Mouse (Mus musculus) ovary, postnatal 14 days (tissue): ENCODE measurements around the gene Xpnpep1.

ENCODE experiments used
- DNase-seq: peaks from one replicate; pipeline ENCODE4 v3.0.0; 2022; ENCODE audit warnings: low spot score

The Xpnpep1 gene

DNA sequence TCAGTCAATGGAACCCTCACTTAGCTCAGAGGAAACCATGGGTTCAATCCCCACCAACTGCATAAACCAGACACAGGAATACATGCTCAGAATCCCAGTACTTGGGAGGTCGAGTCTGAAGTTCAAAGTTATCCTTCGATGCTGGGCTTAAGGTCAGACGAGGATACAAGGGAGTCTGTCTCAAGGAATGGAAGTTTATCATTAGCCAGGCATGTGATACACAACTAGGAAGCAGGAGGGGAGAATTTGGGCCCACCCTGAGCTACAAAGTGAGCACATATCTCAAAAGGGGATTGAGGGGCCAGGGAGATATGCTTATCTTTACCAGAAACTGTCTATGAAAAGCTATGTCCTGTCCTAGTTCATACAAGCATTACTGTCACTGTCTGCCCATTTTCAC lies 7.4 kb downstream of the Xpnpep1 start:
- no peak for DNase-seq

DNA sequence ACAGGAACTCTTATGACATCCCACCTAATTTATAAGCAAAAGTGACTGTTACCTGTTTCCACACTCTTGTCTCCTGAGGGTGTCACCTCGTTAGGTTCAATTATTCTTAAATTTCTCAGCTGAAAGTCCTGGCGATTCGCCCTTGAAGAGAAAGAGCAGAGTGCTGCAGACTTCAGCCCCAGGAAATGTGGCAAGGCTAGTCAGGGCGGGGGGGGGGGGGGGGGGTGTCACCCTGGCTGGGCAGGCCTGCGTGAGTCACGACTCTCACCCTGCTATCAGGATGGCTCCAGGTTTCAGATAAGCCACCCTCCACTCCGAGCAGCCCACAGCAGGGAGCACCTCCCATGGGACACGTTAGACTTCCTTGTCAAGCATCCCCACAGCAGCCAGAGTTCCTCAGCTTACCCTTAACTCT lies 8.1 kb downstream of the Xpnpep1 start:
- no peak for DNase-seq

DNA sequence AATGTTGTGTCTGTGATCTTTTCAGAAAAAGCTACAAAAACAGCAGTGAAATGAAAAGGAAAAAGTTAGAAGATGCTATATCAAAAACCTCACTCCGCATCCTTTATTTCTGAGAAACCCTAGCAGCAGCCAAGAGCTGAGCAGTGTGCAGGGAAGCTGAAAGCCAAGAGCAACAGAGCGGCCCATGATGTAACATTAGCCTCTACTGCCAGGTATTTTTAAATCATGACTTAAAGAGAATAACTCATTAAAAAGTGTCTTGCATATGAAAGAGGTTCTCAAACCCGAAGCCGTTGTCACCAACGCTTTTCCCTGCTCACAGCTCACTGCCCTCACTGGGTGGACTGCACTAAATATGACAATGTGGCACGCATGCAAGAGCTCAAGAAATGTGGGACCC lies 9.7 kb downstream of the Xpnpep1 start:
- no peak for DNase-seq

DNA sequence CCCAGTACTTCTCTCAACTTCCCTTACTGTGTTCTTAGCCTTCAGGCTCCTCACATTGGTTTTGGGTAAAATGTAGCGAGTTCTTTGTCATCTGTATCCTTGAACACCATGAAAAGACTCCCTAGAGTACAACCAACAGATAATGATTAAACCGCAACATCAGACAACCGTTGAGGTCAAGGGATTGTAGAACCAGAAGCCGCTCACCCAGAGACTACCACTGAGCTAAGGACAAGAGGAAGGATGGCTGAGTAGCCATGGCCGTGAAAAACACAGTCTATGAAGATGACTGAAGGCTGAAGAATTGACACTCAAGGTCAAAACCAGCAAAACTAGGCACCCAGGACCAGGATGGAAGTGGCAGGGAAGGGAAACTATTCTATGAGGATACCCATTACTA lies 10.3 kb downstream of the Xpnpep1 start:
- no peak for DNase-seq

DNA sequence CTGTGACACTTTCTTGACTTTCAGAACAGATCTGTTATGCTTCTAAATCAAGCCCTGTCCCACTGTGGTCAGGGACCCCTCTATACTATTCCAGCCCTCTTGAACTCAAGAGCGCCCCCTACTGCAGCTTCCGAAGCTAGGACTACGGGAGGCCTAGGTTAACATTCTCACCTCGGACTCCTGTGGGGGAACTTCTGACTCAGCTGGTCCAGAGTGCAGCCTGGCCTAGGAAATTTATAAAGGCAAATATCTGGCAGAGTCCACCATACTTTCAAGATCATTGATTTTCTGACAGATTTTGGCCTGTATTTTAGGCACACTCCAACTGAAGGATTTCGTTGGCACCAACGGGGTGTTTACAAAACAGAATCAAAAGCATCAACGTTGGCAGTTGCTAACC lies 11.0 kb downstream of the Xpnpep1 start:
- no peak for DNase-seq

DNA sequence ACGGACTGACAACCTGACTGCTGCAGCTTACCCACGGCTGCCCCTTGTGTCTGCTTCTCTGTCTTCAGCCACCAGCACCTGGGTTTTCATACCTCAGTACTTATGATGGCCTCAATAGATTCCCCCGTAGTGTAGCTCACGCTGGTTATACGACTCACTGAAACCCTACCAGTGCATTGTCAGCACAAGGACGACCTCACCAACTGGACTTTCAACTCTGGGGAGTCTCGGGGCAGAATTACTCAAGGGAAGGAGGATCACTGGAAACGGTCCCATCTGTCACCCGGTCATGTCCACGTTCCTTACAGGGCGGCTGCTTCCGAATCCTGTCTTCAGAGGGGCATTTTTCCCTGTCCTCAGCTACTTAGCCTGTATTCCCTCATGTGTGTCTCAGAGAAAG lies 11.8 kb downstream of the Xpnpep1 start:
- no peak for DNase-seq

DNA sequence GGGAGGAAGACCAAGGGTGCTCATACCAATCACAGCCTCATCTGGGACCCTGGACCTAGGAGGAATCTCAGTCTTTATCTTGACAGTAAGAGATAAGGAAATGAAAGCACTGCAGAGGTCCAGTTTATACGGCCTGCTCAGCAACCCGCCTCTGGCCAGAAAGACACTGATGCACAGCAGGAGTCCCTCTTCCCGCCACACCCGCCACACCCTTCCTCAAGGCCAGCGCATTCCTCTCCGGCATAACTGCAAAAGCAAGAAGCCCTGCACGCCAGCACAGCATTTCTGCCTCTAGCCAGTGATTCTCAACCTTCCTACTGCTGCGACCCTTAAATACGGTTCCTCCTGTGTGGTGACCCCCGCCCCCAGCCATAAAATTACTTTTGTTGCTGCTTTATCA lies 16.8 kb downstream of the Xpnpep1 start:
- DNase-seq = no peak

DNA sequence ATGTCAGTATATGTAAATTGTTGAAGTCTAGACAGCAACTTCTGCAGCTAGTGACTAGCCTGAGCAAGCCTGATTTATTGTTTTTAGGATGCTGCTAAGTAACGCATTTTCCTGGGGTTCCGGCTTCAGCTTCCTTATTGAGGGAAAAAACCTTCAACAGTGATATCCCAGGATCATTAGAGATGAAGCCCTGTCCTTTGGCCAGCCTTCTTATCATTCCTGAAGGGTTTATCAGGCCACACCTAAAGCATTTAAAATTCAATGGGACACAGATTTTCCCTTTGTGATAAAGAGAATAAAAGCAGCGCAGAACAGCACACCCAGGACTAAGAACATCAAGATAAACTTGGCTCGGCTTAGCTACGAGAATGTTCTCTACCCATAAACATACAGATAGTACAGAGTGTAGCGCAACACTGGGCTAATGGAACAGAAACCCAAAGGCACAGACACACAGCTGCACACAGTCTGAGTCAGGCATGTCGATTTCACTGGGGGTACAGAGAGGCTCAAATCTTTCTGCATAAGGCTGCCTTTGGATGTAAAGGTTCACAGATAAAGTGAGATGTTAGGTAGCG lies 17.9 kb downstream of the Xpnpep1 start:
- DNase-seq = no peak

DNA sequence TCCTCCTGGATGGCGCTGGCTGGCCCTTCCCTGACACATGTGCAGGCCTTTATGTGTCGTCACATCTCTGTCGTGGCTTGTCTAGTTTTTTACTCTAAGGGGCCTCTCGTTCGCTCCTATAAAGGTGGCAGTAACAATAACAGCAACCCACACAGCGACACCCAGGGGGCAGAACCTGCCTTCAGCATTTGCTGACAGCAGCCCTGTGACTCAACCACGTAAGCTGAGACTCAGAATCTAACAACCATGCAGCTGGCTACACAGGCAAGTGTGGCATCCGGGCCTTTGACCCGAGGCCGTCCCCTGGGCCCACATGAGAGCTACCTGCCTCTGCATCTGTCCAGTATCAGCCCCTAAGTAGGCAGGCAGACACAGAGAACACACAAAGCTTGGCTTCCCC lies 18.5 kb downstream of the Xpnpep1 start:
- no peak for DNase-seq

DNA sequence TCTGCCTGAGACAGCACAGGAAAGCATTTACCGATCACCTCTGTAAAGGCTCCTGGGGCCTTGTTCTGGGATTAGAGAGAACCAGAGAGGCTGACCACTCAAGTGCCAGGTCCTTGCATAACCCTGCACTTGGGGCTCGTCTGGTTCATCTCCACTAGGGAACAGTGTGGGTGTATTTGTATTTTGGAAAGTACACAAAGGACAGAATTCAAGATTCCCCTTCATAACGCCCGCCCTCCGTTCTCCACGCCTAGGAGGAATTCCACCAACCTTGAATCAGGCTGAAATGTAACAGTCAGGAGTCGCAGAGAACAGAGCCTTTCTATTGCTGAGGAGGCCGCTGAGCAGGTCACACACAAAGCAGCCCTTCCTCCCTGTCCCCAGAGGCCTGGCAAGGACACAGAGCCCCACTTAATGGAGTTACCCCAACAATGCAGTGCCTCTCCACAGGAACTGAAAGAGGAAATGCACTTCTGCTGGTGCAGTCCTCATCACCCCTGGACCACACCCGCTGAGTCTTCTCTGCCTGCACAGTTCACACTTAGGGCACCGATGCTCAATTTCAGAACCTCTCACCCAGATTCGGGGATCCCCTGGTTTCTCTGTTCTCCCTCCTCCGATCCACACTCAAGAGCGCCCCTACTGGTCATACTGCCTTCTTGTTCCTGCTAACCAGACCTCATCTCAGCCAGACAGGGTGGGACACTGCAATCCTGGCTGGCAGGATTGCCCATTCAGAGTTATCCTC lies 20.1 kb downstream of the Xpnpep1 start:
- DNase-seq = peak; percentile 62

DNA sequence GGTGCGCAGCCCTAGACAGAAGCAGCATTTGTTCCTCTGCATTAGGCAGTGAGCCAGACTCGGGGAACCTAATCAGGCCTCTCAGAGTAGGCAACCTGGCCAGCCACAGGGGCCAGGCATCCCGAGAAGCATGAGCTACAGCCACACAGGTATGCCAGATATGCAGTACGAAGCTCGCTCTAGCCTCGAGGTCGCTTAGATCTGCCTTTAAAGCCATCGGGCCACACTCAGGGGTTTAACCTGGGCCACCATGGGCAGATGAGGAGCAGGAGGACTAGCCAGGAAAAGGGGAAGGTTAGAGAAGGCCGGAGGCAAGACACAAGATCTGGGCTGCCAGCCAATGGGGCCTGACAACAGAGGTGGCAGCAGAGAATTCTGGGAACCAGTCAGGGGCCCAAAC lies 22.1 kb downstream of the Xpnpep1 start:
- DNase-seq = no peak

DNA sequence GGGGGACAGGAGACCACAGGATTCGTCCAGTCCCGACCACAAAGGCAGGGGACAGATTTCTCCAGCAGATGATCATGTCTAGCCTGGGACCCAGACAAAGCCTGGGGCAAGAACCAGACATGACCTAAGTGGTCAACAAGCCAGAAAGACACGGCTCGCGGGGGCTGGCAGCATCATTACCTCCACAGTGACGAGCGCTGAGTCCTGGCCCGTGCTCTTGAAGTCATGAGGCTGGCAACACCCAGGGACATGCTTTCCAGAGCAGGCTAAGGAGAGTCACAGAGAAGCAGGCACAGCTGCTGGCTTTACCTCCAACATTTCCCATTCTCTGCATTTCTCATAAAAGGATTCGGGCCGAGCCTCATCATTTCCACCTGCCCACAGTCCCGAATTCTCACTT lies 22.8 kb downstream of the Xpnpep1 start:
- DNase-seq = no peak

DNA sequence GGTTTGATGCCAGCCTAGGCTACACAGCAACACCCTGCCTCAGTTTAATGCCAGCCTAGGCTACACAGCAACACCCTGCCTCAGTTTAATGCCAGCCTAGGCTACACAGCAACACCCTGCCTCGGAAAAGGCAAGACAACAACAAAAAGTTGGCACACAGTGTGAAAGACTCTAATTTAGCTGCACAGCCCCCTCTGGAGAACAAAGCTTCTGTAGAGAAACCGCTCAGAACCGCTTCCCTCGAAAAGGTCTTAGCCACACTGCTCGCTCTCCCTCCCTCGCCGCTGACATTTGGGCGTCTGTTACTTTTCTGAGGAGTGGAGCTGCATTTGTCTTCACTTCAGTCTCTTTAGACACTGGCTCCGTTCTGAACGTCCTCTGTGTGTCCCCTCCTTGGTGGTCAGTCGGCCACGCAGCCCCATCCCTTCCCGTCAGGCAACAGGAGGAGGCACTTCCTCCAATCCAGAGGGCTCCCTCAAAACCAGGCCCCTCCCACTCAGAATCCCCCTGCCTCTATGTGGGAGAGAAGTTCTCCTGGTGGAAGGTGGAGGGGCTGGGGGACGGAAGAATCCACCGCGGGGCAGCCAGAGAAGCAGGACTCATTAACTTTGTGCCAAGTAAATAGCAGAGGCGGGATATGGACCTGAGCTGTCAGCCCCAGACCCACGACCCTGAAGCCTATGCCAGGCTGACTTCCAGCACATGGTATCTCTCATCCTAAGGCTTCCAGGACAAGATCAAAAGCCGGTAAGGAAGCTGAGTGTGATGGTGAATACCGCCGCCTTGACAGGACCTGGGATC lies 24.9 kb downstream of the Xpnpep1 start:
- DNase-seq = no peak

DNA sequence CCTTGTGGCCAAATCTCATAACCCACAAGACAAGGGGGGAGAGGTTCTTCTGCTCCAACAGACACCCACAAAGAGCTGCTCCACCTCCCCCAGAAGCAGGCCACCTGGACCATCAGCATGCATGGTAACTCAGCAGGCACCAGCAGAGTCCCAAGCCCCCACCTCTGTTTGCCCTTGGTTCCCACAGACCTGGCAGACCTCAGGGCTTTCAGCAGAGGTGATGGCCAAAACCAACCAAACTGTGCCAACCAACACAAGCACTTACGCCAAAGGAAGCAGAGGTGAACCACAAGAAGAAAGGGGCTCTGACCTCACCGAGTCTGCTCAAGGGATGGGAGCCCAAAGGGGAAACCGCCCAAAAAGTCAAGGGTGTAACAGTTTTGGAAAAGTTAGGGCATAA lies 26.3 kb downstream of the Xpnpep1 start:
- DNase-seq = no peak

DNA sequence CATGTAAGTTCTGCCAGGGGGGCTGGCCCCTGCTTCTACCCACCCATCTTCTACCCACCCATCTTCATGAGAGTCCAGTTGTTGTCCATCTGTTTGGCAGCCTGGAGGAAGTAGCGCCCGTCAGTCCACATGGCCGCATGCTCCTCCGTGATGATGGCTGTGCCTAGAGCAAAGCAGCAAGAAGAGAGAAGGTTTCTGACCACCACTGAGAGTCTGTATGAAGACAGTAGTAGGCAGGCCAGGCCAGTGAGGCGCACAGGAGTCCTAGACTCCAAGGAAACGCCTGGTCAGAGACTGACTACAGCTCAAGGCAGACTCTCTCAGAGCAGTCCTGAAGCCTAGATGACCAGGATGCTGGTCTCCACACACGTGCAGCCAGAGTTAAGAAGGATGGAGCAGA lies 26.7 kb downstream of the Xpnpep1 start:
- DNase-seq = no peak

DNA sequence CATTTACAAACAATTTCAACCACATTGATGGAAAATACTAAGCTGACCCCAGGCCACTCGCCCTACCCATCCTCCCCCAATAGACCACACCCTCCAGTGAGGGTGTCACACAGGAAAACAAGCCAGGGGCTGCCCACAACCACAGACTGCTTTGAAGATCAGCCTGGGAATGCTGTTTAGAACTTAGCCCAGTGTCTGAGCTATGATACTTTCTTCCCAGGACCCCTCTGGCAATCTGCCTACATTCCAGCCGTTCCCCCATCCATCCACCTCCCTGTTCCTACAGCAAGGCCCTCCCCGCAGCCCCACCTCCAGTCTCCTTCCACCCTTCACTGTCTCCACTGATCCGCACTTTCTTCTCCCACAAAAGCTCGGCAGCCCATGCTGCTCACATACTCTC lies 29.1 kb downstream of the Xpnpep1 start:
- DNase-seq = no peak

DNA sequence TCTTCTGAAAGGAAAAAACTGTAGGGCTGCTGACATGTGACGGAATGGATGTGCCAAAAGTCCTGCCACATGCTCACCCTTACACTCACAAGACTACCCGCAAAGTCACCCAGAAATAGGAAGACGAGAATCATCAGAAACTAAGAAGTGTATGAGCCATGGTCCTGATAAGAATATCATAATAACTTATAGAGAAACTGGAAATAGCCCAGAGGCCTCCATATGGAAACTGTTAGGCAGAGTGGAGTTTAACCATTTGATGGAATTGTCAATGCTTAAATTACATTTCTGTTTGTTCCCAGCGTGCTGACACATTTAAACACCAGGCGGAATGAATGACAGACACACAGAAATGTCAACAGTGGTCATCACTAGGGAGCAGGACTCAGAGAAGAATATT lies 31.1 kb downstream of the Xpnpep1 start:
- DNase-seq = no peak

DNA sequence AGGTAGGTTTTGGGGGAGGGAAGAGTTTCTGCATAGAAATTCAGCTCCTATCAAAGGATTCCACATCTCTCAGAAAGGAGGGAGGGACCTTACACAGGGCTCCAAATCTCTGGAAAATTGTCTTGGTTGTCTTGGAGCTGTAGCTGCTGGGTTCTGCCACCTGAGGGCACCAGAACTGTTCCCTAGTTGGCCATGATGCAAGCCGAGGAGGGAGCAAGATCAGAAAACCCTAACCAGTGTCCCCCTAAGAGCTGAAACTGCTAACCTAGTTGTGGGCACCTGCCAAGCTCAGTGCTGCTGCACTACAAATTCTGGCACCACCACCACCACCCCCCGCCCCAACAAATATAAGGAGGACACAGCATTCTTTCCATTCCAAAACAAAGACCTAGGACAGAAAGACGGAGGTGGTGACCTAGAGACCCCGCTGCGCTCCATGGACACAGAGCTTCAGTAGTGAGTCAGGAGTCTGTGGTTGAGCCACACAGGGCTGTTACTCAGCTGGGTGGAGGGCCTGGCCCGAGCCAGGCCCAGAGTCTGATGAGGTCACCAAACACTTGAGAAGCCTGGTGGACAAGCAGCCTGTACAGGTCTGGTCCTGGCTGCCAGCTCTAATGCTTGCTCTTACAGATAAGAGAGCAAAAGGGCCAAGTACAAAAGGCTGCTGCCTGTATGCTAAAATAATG lies 31.9 kb downstream of the Xpnpep1 start:
- DNase-seq = peak; percentile 51

DNA sequence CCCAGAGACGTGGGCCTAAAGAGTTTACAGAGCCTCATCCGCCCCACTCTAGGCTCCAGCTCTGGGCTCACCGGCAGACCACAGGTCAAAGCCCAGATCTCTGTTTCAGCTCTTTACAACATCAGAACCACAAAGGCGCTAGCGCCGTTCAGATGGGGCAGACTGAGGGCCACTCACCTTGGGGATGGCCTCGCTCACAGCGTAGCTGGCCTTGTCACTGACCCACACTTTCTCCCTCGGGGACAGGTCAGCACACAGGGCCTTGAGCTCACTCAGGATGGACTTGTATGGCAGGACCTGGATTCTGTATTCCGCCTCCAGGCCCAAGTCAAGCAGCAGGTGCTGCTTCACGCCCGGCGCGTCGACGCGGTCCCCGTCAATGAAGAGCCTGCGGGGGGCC lies 34.0 kb downstream of the Xpnpep1 start:
- DNase-seq = no peak

DNA sequence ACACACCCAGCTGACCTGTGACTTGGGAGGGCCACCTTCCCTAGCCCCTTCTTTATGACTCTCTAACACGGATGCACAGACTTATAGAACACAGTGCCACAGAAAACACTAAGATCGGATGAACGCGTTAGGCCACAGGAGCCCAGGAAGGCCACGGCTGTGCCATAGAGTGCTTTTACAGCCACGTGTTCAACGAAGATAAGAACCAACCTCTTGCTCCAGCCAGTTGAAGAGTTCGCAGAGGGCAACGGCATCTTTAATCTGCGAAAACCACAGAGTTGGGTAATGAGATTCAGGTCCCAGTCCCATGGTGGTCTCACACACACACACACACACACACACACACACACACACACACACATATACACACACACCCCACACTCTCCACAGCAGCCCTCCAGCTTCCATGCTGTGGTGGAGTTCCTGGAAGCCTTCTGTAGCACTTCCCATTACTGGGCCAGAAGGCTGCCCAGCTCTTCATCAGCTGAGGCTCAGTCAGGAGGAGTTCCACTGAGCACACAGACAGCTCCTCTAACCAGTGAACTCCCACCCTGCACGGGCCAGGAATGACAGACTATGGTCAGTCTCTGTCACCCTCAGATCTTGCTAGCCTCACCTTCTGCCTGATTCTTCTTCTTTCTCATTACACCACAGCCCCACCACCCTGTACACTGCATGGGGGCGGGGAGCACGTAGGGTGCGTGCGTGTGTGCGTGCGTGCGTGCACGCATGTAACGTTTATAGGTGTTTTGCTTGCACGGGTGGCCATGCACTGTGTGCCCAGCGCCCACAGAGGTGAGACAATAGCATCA lies 36.3 kb downstream of the Xpnpep1 start:
- DNase-seq = no peak

DNA sequence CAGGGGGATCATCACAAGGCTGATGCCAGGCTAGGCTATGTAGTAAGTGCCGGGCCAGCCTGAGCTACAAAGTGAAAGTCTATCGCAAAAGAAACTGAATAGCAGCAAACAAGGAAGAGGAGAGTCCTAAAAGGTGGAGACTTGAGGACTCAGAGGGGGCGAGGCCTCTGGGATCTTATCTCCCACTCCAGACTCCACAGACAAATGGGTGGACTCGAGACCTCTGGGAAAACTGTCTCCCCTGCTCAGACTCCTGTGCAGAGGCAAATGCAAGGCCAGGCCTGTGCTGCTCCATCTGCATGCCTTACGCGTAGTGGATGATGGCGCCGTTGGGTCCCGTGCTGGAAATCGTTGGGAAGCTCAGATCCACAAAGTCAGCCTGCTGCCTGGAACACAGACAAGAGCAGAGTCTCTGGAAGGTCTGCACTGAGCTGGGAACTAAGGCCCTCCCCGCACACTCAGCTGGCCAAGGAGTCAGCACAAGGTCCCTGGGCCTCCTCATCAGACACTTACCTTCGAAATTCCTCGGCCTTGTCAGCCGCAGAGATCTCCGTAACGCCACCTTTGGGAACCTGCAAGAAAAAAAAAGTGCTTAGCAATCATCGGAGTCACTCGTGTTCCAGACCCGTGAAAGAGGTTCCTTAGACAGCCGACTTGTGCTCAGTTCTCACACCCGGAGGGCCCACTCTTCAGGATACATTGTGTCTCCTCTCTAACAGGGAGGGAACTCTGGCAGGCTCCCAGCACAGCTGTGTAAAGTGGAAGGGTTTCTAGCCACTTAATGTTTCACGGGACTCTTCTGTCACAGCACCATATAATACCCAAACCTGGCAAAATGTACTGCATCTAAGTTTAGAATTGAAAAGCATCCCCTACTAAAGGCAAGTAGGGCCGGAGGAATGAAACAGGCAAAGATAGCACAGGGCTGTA lies 37.6 kb downstream of the Xpnpep1 start:
- no peak for DNase-seq
